Comparison of ENCODE assay signal across 27 mouse cellular contexts in the genomic region with DNA sequence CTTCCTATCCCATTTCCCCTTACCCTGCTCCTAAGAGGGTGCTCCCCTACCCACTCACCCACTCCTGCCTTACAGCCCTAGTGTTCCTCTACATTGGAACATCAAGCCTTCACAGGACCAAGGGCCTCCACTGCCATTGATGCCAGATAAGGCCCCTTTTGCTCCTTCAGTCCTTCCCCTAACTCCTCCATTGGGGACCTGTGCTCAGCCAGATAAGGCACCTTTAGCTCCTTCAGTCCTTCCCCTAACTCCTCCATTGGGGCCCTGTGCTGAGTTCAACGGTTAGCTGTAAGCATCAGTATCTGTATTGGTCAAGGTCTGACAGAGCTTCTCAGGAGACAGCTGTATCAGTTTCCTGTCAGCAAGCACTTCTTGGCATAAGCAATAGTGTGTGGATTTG.
"Had no signal": no experiment of that assay in that cellular context is flagged by ENCODE, and none has a peak within 500 bp of the region (broad histone marks: within the 10 kb centered on the region; RNA-seq: fewer than 3 reads in every experiment).

No protein-coding gene starts in this region.

- H3K27ac ChIP-seq: embryonic facial prominence, embryonic 10.5 days; embryonic facial prominence, embryonic 12.5 days; embryonic facial prominence, embryonic 13.5 days; embryonic facial prominence, embryonic 15.5 days; forebrain, embryonic 10.5 days; forebrain, embryonic 12.5 days; forebrain, embryonic 13.5 days; forebrain, embryonic 15.5 days; gastrocnemius, adult 2 months; heart, adult 2 months; heart, embryonic 10.5 days had no signal

- ATAC-seq: forebrain, embryonic 13.5 days; forebrain, embryonic 15.5 days; forebrain, embryonic 16.5 days; forebrain, postnatal 0 days had no signal

- H3K4me3 ChIP-seq: embryonic facial prominence, embryonic 10.5 days; embryonic facial prominence, embryonic 12.5 days; embryonic facial prominence, embryonic 13.5 days; embryonic facial prominence, embryonic 15.5 days; erythroblast, embryonic 14.5 days; forebrain, embryonic 10.5 days; forebrain, embryonic 12.5 days; forebrain, embryonic 13.5 days; forebrain, embryonic 15.5 days; gastrocnemius, adult 2 months; heart, adult 2 months; heart, embryonic 10.5 days had no signal

- H3K36me3 ChIP-seq: embryonic facial prominence, embryonic 10.5 days; embryonic facial prominence, embryonic 12.5 days; embryonic facial prominence, embryonic 13.5 days; embryonic facial prominence, embryonic 15.5 days; forebrain, embryonic 10.5 days; forebrain, embryonic 12.5 days; forebrain, embryonic 15.5 days; heart, embryonic 10.5 days had no signal

- H3K9me3 ChIP-seq: embryonic facial prominence, embryonic 10.5 days; embryonic facial prominence, embryonic 12.5 days; embryonic facial prominence, embryonic 13.5 days; embryonic facial prominence, embryonic 15.5 days; forebrain, embryonic 10.5 days; forebrain, embryonic 12.5 days; forebrain, embryonic 13.5 days; forebrain, embryonic 15.5 days; heart, embryonic 10.5 days had no signal

- DNase-seq: cerebellum, adult 9-10 months; cerebellum, adult 9-11 months; cerebellum, postnatal 10 days; cerebellum, postnatal 14 days; cerebellum, postnatal 25 days; cerebellum, postnatal 36 days; embryo, embryonic 11 days; forebrain, postnatal 0 days; gastrocnemius, adult 2 months; gastrocnemius, postnatal 10 days; gastrocnemius, postnatal 14 days; gastrocnemius, postnatal 25 days; gastrocnemius, postnatal 36 days; heart, adult 18-20 months; heart, adult 2 months had no signal

- H3K9ac ChIP-seq: embryonic facial prominence, embryonic 12.5 days; embryonic facial prominence, embryonic 13.5 days; embryonic facial prominence, embryonic 15.5 days; forebrain, embryonic 12.5 days; forebrain, embryonic 13.5 days; forebrain, embryonic 15.5 days; forebrain, postnatal 0 days had no signal

- H3K27me3 ChIP-seq: embryonic facial prominence, embryonic 12.5 days; embryonic facial prominence, embryonic 13.5 days; embryonic facial prominence, embryonic 15.5 days; forebrain, embryonic 12.5 days; forebrain, embryonic 13.5 days; forebrain, embryonic 15.5 days had no signal

- H3K4me2 ChIP-seq: embryonic facial prominence, embryonic 12.5 days; embryonic facial prominence, embryonic 13.5 days; embryonic facial prominence, embryonic 15.5 days; forebrain, embryonic 12.5 days; forebrain, embryonic 13.5 days; forebrain, embryonic 15.5 days; heart, embryonic 11.5 days had no signal

- H3K4me1 ChIP-seq: embryonic facial prominence, embryonic 10.5 days; embryonic facial prominence, embryonic 12.5 days; embryonic facial prominence, embryonic 13.5 days; embryonic facial prominence, embryonic 15.5 days; forebrain, embryonic 10.5 days; forebrain, embryonic 12.5 days; forebrain, embryonic 13.5 days; forebrain, embryonic 15.5 days; heart, embryonic 10.5 days had no signal
